Mouse (Mus musculus): Measurements from ENCODE around the gene Kcnn1. TPM values are rescaled to one million over a fixed set of nuclear protein-coding genes. Genes with fewer than 3 reads are reported as not detected.

Gene Kcnn1
- polyA plus RNA-seq, 1 experiment, result 3.2 TPM

DNA sequence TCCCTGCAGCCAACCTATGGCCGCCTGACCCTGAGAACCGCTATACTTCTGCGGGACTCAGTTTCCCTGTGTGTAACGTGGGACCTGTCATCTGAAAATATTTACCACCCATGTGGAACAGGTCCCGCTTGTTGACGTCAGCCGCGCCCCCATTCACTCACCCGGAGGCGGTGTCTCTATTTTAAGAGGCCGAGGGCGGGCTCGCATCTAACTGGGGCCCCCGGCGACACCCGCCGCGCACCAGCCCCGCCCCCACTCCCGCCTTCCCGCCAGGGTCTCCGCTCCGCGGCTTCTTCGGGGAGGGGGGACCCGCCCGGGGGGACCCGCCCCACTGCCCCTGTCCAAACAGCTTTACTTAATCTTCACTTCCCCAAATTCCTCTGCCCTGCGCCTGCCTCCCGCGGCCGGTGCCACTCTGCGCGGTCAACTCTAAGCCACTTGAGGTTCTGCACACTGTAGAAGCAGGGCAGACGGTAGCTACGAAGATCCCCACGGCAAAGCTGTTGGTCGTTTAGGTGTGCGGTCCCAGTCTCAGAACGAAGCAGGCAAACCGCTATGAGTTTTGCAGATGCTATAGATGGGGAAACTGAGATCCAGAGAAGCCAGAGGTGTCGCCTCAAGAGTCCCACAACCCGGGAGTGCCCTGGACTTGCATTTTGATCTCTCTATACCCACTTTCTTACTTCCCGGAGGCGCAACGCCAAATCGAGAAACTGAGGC lies 59.1 kb downstream of the Kcnn1 start:
- Histone ChIP-seq H3K4me1 (ENCODE audit: control insufficient read depth, insufficient read depth, low read length) (peaks cover 4% of the 10 kb centered on the region), H3K27me3 (ENCODE audit: control insufficient read depth, insufficient read depth, low read length, poor library complexity, severe bottlenecking) (no peaks in the 10 kb centered on the region), H3K27ac (ENCODE audit: insufficient read depth, low read length) (no peak overlapping the region; the same call in 1 of the 2 replicates), H3K4me3 (ENCODE audit: low read depth, low read length) (peak overlapping the region; percentile 89), H3K9me3 (replicated peaks; ENCODE audit: control insufficient read depth, insufficient read depth, low read length, poor library complexity, severe bottlenecking) (no peaks in the 10 kb centered on the region), H3K36me3 (ENCODE audit: control insufficient read depth, insufficient read depth, low read length, poor library complexity, severe bottlenecking) (no peaks in the 10 kb centered on the region), H3K9ac (ENCODE audit: low read depth, poor library complexity, severe bottlenecking) (peak overlapping the region; percentile 20)
- TF ChIP-seq CTCF (IDR thresholded peaks at IDR 0.05; ENCODE audit: low read depth, low read length) (no peak), EP300 (IDR thresholded peaks at IDR 0.05; ENCODE audit: insufficient read depth, low read depth, low read length) (no peak), POLR2A (IDR thresholded peaks at IDR 0.05; ENCODE audit: insufficient read depth, low read length) (no peak)

DNA sequence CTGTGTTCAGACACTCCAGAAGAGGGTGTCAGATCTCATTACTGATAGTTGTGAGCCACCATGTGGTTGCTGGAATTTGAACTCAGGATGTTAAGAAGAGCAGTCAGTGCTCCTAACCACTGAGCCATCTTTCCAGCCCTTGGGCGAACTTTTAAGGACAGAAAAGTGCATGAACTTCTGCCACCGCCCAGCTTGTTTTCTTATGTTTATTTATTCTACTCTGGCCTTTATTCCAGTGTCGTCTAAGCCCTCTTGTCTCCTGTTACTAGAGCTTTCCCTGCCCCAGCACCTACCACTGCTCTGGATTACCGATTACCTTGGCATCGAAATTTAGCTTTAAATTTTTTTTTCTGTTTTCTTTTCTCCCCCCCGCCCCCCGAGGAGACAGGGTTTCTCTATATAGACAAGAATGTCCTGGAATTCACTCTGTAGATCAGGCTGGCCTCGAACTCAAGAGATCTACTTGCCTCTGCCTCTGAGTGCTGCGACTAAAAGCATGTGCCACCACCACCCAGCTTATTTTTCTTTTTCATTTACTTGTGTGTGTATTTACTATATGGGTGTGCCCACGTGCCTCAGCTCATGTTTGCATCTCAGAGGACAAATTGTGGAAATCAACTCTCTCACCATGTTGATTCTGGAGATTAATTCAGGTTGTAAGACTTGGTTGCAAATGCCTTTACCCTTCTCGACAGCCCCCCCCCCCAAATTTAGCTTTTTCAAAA lies 60.1 kb downstream of the Kcnn1 start:
- no peaks in the 10 kb centered on the region for H3K27me3 ChIP-seq (ENCODE audit: control insufficient read depth, insufficient read depth, low read length, poor library complexity, severe bottlenecking)
- H3K9me3 ChIP-seq (replicated peaks; ENCODE audit: control insufficient read depth, insufficient read depth, low read length, poor library complexity, severe bottlenecking), result no peaks in the 10 kb centered on the region
- peak overlapping the region; percentile 28; the same call in 1 of the 2 replicates for H3K27ac ChIP-seq (ENCODE audit: insufficient read depth, low read length)
- no peak overlapping the region for H3K4me3 ChIP-seq (ENCODE audit: low read depth, low read length)
- H3K36me3 ChIP-seq (ENCODE audit: control insufficient read depth, insufficient read depth, low read length, poor library complexity, severe bottlenecking), result no peaks in the 10 kb centered on the region
- H3K4me1 ChIP-seq (ENCODE audit: control insufficient read depth, insufficient read depth, low read length), result peaks cover 4% of the 10 kb centered on the region
- TF ChIP-seq CTCF (IDR thresholded peaks at IDR 0.05; ENCODE audit: low read depth, low read length) (no peak), EP300 (IDR thresholded peaks at IDR 0.05; ENCODE audit: insufficient read depth, low read depth, low read length) (no peak), POLR2A (IDR thresholded peaks at IDR 0.05; ENCODE audit: insufficient read depth, low read length) (no peak)
- no peak overlapping the region for H3K9ac ChIP-seq (ENCODE audit: low read depth, poor library complexity, severe bottlenecking)

DNA sequence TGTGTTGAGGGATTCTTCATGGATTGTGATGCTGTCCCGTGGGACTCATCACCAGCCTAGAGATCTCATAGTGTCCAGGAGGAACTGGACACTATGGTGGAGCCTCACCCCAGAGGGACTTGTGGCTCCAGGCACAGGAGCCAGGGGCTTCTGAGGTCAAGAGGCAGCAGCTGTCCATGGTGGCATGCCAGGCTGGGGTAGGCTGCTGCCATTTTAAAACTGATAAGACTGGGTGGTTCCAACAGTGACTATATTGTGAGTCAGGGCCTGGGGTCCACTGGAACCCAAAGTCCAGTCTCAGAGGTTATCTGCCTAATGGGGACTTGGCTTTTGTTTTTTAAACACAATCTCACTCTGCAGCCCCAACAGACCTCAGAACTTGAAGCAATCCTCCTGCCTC lies 61.2 kb downstream of the Kcnn1 start:
- TF ChIP-seq POLR2A (IDR thresholded peaks at IDR 0.05; ENCODE audit: insufficient read depth, low read length) (no peak), CTCF (IDR thresholded peaks at IDR 0.05; ENCODE audit: low read depth, low read length) (no peak), EP300 (IDR thresholded peaks at IDR 0.05; ENCODE audit: insufficient read depth, low read depth, low read length) (no peak)
- Histone ChIP-seq H3K9me3 (replicated peaks; ENCODE audit: control insufficient read depth, insufficient read depth, low read length, poor library complexity, severe bottlenecking) (no peaks in the 10 kb centered on the region), H3K27me3 (ENCODE audit: control insufficient read depth, insufficient read depth, low read length, poor library complexity, severe bottlenecking) (no peaks in the 10 kb centered on the region), H3K4me1 (ENCODE audit: control insufficient read depth, insufficient read depth, low read length) (peaks cover 4% of the 10 kb centered on the region), H3K9ac (ENCODE audit: low read depth, poor library complexity, severe bottlenecking) (no peak overlapping the region), H3K36me3 (ENCODE audit: control insufficient read depth, insufficient read depth, low read length, poor library complexity, severe bottlenecking) (no peaks in the 10 kb centered on the region), H3K4me3 (ENCODE audit: low read depth, low read length) (no peak overlapping the region), H3K27ac (ENCODE audit: insufficient read depth, low read length) (no peak overlapping the region)

DNA sequence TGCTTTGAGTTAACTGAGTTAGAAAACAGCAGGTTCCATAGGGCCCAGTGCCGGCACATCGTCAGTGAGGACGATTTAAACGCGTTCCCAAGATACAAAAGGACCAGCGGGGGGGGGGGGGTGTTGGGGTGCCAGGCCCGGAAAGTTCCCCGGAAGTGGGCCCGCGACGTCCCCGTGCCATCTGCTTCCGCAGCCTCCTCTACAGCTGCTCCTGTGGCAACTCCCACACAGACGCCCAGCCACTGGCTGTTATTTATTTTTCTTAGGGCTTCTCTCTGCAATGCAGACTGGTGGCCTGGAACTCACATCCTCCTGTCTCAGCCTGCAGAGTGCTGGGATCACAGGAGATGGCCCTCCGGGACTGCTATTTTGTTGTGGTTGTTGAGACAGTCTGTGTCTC lies 61.9 kb downstream of the Kcnn1 start:
- Histone ChIP-seq H3K27me3 (ENCODE audit: control insufficient read depth, insufficient read depth, low read length, poor library complexity, severe bottlenecking) (no peaks in the 10 kb centered on the region), H3K27ac (ENCODE audit: insufficient read depth, low read length) (no peak overlapping the region), H3K9ac (ENCODE audit: low read depth, poor library complexity, severe bottlenecking) (no peak overlapping the region), H3K4me1 (ENCODE audit: control insufficient read depth, insufficient read depth, low read length) (peaks cover 4% of the 10 kb centered on the region), H3K36me3 (ENCODE audit: control insufficient read depth, insufficient read depth, low read length, poor library complexity, severe bottlenecking) (no peaks in the 10 kb centered on the region), H3K4me3 (ENCODE audit: low read depth, low read length) (no peak overlapping the region), H3K9me3 (replicated peaks; ENCODE audit: control insufficient read depth, insufficient read depth, low read length, poor library complexity, severe bottlenecking) (no peaks in the 10 kb centered on the region)
- TF ChIP-seq EP300 (IDR thresholded peaks at IDR 0.05; ENCODE audit: insufficient read depth, low read depth, low read length) (no peak), CTCF (IDR thresholded peaks at IDR 0.05; ENCODE audit: low read depth, low read length) (no peak), POLR2A (IDR thresholded peaks at IDR 0.05; ENCODE audit: insufficient read depth, low read length) (no peak)

DNA sequence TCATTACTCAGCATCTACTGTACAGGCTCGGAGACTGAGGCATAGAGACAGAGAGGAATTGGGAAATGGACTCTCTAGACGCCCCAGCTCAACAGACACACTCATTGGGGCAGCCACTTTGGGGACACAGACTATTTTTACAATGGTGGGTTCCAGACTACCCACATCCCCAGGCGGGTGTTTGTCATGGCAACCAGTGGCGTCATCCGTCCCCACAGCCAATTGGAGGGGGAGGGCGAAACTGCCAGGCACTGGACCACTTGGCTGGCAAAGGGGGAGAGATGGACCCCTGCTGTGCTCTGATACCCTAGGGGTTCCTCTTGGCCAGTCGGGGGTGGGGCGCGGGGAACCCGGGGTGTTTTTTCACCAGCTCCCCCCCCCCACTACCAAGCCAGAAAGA lies 62.4 kb downstream of the Kcnn1 start:
- TF ChIP-seq EP300 (IDR thresholded peaks at IDR 0.05; ENCODE audit: insufficient read depth, low read depth, low read length), result no peak
- TF ChIP-seq CTCF (IDR thresholded peaks at IDR 0.05; ENCODE audit: low read depth, low read length), result no peak
- TF ChIP-seq POLR2A (IDR thresholded peaks at IDR 0.05; ENCODE audit: insufficient read depth, low read length), result no peak
- Histone ChIP-seq H3K4me1 (ENCODE audit: control insufficient read depth, insufficient read depth, low read length) (peaks cover 4% of the 10 kb centered on the region), H3K9ac (ENCODE audit: low read depth, poor library complexity, severe bottlenecking) (no peak overlapping the region), H3K36me3 (ENCODE audit: control insufficient read depth, insufficient read depth, low read length, poor library complexity, severe bottlenecking) (no peaks in the 10 kb centered on the region), H3K9me3 (replicated peaks; ENCODE audit: control insufficient read depth, insufficient read depth, low read length, poor library complexity, severe bottlenecking) (no peaks in the 10 kb centered on the region), H3K27me3 (ENCODE audit: control insufficient read depth, insufficient read depth, low read length, poor library complexity, severe bottlenecking) (no peaks in the 10 kb centered on the region), H3K4me3 (ENCODE audit: low read depth, low read length) (no peak overlapping the region), H3K27ac (ENCODE audit: insufficient read depth, low read length) (no peak overlapping the region)

DNA sequence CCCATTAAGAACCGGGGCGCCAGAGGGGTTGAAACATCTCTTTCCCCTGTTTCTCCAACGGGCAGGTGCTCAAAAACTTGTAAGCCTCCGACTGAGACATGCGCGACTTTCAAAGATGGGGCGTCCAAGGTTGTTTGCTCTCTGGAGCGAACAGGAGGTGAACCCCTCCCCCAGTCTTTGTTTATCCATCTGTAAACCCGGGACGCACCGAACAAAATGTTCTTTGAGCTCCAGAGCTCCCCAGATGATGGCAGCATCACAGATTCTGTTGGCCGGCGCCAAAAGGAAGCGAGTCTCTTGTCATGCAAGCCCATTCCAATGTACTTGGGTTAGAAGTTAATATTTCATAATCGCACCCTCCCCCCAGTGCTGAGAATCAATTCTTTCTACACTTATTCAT lies 64.8 kb downstream of the Kcnn1 start:
- Histone ChIP-seq H3K36me3 (ENCODE audit: control insufficient read depth, insufficient read depth, low read length, poor library complexity, severe bottlenecking) (no peaks in the 10 kb centered on the region), H3K9ac (ENCODE audit: low read depth, poor library complexity, severe bottlenecking) (peak overlapping the region; percentile 64), H3K4me3 (ENCODE audit: low read depth, low read length) (peak overlapping the region; percentile 79), H3K4me1 (ENCODE audit: control insufficient read depth, insufficient read depth, low read length) (peaks cover 4% of the 10 kb centered on the region), H3K27me3 (ENCODE audit: control insufficient read depth, insufficient read depth, low read length, poor library complexity, severe bottlenecking) (no peaks in the 10 kb centered on the region), H3K9me3 (replicated peaks; ENCODE audit: control insufficient read depth, insufficient read depth, low read length, poor library complexity, severe bottlenecking) (no peaks in the 10 kb centered on the region), H3K27ac (ENCODE audit: insufficient read depth, low read length) (no peak overlapping the region)
- TF ChIP-seq POLR2A (IDR thresholded peaks at IDR 0.05; ENCODE audit: insufficient read depth, low read length) (no peak), EP300 (IDR thresholded peaks at IDR 0.05; ENCODE audit: insufficient read depth, low read depth, low read length) (no peak), CTCF (IDR thresholded peaks at IDR 0.05; ENCODE audit: low read depth, low read length) (no peak)
